Mouse (Mus musculus): ENCODE data around the gene Sntg2.

GRCm38 (mm10) chr12:30251283-30251829 lies 121.8 kb downstream of the Sntg2 start:
- TF ChIP-seq CTCF (IDR thresholded peaks at IDR 0.05; ENCODE audit: low read depth) (no peak), EP300 (IDR thresholded peaks at IDR 0.05; ENCODE audit: low read depth) (no peak)
